Mouse (Mus musculus) CH12.LX (cell line): Measurements from ENCODE around the gene Tpx2. TPM values are rescaled to one million over a fixed set of nuclear protein-coding genes. Genes with fewer than 3 reads are reported as not detected.

Source experiments
- DNase-seq: peaks from one replicate; pipeline ENCODE4 v3.0.0-alpha.2; 2013; ENCODE audit errors: extremely low read depth
- H3K27ac ChIP-seq: 2 replicates; pipeline ENCODE4 v1.5.1; 2012; ENCODE audit warnings: low read depth, mild to moderate bottlenecking, control low read depth, moderate library complexity; ENCODE audit not compliant: insufficient read depth
- H3K27me3 ChIP-seq: replicated peaks from 2 replicates; pipeline ENCODE3; 2012; ENCODE audit warnings: inconsistent platforms
- H3K36me3 ChIP-seq, 2 experiments: replicated peaks in 1 of 2; 2 replicates each; pipeline versions ENCODE3 to v1.6.1; 2012; ENCODE audit warnings: inconsistent platforms in 1 of 2, low read length in 1 of 2, mild to moderate bottlenecking in 1 of 2, mixed read lengths in 1 of 2, moderate library complexity in 1 of 2; ENCODE audit not compliant: control insufficient read depth in 1 of 2, insufficient read depth in 1 of 2
- H3K4me1 ChIP-seq, 2 experiments: 2 replicates each; pipeline ENCODE4 v1.6.1; 2012; ENCODE audit warnings: inconsistent platforms in 1 of 2, moderate library complexity in 1 of 2; ENCODE audit not compliant: insufficient read depth in 2 of 2, control insufficient read depth in 1 of 2
- H3K4me2 ChIP-seq: 2 replicates; pipeline ENCODE4 v1.6.1; 2012; ENCODE audit warnings: low read depth, mild to moderate bottlenecking, control low read depth; ENCODE audit not compliant: poor library complexity, insufficient read depth, severe bottlenecking
- H3K4me3 ChIP-seq, 3 experiments: fragments of 150-350 bp in 1 of 3; sonication (generic) in 1 of 3; replicated peaks in 1 of 3; 2 replicates each; pipeline versions ENCODE3 to v1.5.1; 2011 to 2012; ENCODE audit warnings: low read depth in 2 of 3, low read length in 2 of 3, mild to moderate bottlenecking in 2 of 3, moderate library complexity in 2 of 3, control low read depth in 1 of 3, improper control_type of control experiment in 1 of 3, inconsistent platforms in 1 of 3, mixed read lengths in 1 of 3; ENCODE audit not compliant: poor library complexity in 1 of 3
- H3K79me2 ChIP-seq: replicated peaks from 2 replicates; pipeline ENCODE4 v1.6.1; 2012; ENCODE audit warnings: mild to moderate bottlenecking, moderate library complexity; ENCODE audit not compliant: control insufficient read depth, poor library complexity, insufficient read depth, severe bottlenecking; ENCODE audit errors: extremely low read depth
- H3K9ac ChIP-seq: 2 replicates; pipeline ENCODE4 v1.6.1; 2012; ENCODE audit warnings: low read depth, mild to moderate bottlenecking, control low read depth, moderate library complexity; ENCODE audit not compliant: insufficient read depth
- H3K9me3 ChIP-seq: replicated peaks from 2 replicates; pipeline ENCODE3; 2012; ENCODE audit warnings: low read length, inconsistent platforms, mixed read lengths
- CHD1 ChIP-seq: IDR thresholded peaks from 2 replicates; pipeline ENCODE4 v1.6.1; 2012; ENCODE audit warnings: low read depth, low read length, improper control_type of control experiment, inconsistent platforms
- CHD2 ChIP-seq: IDR thresholded peaks from 2 replicates; pipeline ENCODE4 v1.6.1; 2011; ENCODE audit warnings: low read length, improper control_type of control experiment
- E2F4 ChIP-seq: IDR thresholded peaks from 2 replicates; pipeline ENCODE4 v1.6.1; 2011; ENCODE audit warnings: low read depth, low read length, improper control_type of control experiment; ENCODE audit not compliant: insufficient replicate concordance
- HCFC1 ChIP-seq: IDR thresholded peaks from 2 replicates; pipeline ENCODE4 v1.6.1; 2012; ENCODE audit warnings: low read depth, mild to moderate bottlenecking, inconsistent platforms, low read length, improper control_type of control experiment
- IRF4 ChIP-seq: IDR thresholded peaks from 2 replicates; pipeline ENCODE4 v1.6.1; 2014; ENCODE audit warnings: low read depth, mild to moderate bottlenecking, inconsistent platforms, low read length, improper control_type of control experiment
- JUN ChIP-seq: IDR thresholded peaks from 2 replicates; pipeline ENCODE4 v1.6.1; 2011; ENCODE audit warnings: low read depth, mild to moderate bottlenecking, low read length, improper control_type of control experiment, moderate library complexity; ENCODE audit not compliant: insufficient read depth
- MAX ChIP-seq: IDR thresholded peaks from 2 replicates; pipeline ENCODE4 v1.6.1; 2011; ENCODE audit warnings: low read length, improper control_type of control experiment
- POLR2A ChIP-seq: IDR thresholded peaks from 2 replicates; pipeline ENCODE4 v1.6.1; 2011; ENCODE audit warnings: low read depth, mild to moderate bottlenecking, improper control_type of control experiment, low read length
- POLR2AphosphoS2 ChIP-seq: IDR thresholded peaks from 2 replicates; pipeline ENCODE4 v1.6.1; 2011; ENCODE audit warnings: low read depth, low read length, improper control_type of control experiment
- RAD21 ChIP-seq: IDR thresholded peaks from 2 replicates; pipeline ENCODE4 v1.6.1; 2011; ENCODE audit warnings: low read depth, mild to moderate bottlenecking, low read length, improper control_type of control experiment, moderate library complexity
- TBP ChIP-seq: conservative IDR thresholded peaks from 2 replicates; pipeline ENCODE4 v1.6.1; 2011; ENCODE audit warnings: low read depth, low read length, improper control_type of control experiment
- USF1 ChIP-seq: IDR thresholded peaks from 2 replicates; pipeline ENCODE4 v1.6.1; 2014; ENCODE audit warnings: low read depth, mild to moderate bottlenecking, inconsistent platforms, low read length, improper control_type of control experiment
- USF2 ChIP-seq: conservative IDR thresholded peaks from 2 replicates; pipeline ENCODE4 v1.6.1; 2011; ENCODE audit warnings: low read depth, low read length, improper control_type of control experiment
- ZNF384 ChIP-seq: IDR thresholded peaks from 2 replicates; pipeline ENCODE4 v1.6.1; 2012; ENCODE audit warnings: low read depth, low read length, improper control_type of control experiment, inconsistent platforms
- dilution Hi-C: fragments of 300-500 bp; cut with MboI; formaldehyde crosslinking; loops from 2 replicates; pipeline ENCODE4 v1.14.3; 2020; ENCODE audit warnings: low sequenced_read_pairs; ENCODE audit not compliant: extremely low pct_unique_long_range_greater_than_20kb, extremely low pct_ligation_motif_present
- in situ Hi-C: fragments of 300-500 bp; cut with MboI; formaldehyde crosslinking; loops from 3 replicates; pipeline ENCODE4 v1.14.3; 2019; ENCODE audit warnings: low sequenced_read_pairs, low pct_ligation_motif_present, low pct_unique_long_range_greater_than_20kb, mixed read lengths
- polyA plus RNA-seq: library from polyadenylated mRNA; unstranded; fragments of >175 nt; gene quantifications from 2 replicates; pipeline ENCODE4 v1.2.1, GENCODE M21; 2012; ENCODE audit warnings: low read depth; ENCODE audit not compliant: insufficient read length
- total RNA-seq, 2 experiments: library from RNA; depleted of rRNA; stranded (reverse); fragments of 300-350 nt in 1 of 2; fragments of >200 nt in 1 of 2; gene quantifications; 2 replicates each; pipeline ENCODE4 v1.2.3; 2012 to 2014

Gene Tpx2
- total and polyA plus RNA-seq, 3 experiments = 66.1 to 127 (median 98.0) TPM

DNA sequence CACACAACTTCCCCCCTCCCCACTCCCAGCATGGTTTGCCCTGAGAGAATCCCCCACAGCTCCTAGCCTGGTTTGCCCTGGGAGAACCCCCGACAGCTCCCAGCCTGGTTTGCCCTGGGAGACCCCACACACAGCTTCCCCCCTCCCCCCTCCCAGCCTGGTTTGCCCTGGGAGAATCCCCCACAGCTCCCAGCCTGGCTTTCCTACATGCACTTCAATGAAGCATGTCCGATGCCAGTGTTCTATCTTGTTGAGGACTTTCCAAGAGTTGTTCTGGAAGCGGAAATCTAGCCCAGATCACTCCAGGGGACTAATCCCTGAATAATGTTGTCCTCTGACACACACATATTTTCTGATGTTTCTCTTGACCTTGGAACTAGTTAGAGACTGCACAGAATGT, 54.9 kb downstream of the Tpx2 start:
- Histone ChIP-seq H3K27me3 (no peaks in the 10 kb centered on the region), H3K9me3 (no peaks in the 10 kb centered on the region), H3K27ac (no peak overlapping the region), H3K9ac (no peak overlapping the region), H3K79me2 (no peaks in the 10 kb centered on the region), H3K4me2 (no peak overlapping the region), H3K4me1 (peaks cover 20 to 41% of the 10 kb centered on the region in 2 experiments), H3K36me3 (peaks cover 0 to 16% of the 10 kb centered on the region in 2 experiments), H3K4me3 (no peak overlapping the region)
- in situ Hi-C loops (loop anchor here (25.0 kb wide), 1 partner anchor 685 kb away; no protein-coding TSS in a partner anchor), dilution Hi-C loops (no loop called here)
- no peak for TF ChIP-seq POLR2A
- no peak for TF ChIP-seq USF1
- TF ChIP-seq E2F4 = no peak
- no peak for TF ChIP-seq USF2
- TF ChIP-seq IRF4 = no peak
- TF ChIP-seq TBP = no peak
- no peak for TF ChIP-seq POLR2AphosphoS2
- no peak for TF ChIP-seq ZNF384
- TF ChIP-seq CHD2 = no peak
- no peak for TF ChIP-seq CHD1
- TF ChIP-seq RAD21 = no peak
- DNase-seq = no peak

DNA sequence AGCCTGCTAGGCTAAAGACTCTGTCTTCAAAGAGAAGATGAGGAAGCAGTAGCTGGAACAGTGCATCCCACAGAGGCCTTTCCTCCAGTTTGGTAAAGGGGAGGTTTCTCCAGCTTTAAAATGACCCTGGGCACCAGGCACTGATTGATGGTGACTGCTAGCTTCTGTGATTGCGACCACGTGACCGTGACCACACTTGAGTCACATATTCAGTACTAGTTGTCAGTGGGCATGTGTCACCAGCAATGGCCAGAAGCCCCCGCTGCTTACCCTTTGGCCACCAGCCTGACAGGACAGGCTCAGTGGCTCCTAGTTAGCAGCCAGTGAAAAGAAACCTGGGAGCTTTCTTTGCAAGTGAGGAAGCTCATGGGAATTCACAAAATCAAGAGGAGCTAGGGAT, 55.8 kb downstream of the Tpx2 start:
- Histone ChIP-seq H3K9me3 (peaks cover 6% of the 10 kb centered on the region), H3K36me3 (peaks cover 0 to 14% of the 10 kb centered on the region in 2 experiments), H3K4me1 (peaks cover 20 to 49% of the 10 kb centered on the region in 2 experiments), H3K27ac (no peak overlapping the region), H3K4me3 (no peak overlapping the region), H3K9ac (no peak overlapping the region), H3K79me2 (no peaks in the 10 kb centered on the region), H3K27me3 (no peaks in the 10 kb centered on the region), H3K4me2 (no peak overlapping the region)
- in situ Hi-C loops = loop anchor here (25.0 kb wide), 1 partner anchor 684 kb away; no protein-coding TSS in a partner anchor
- DNase-seq = no peak
- TF ChIP-seq HCFC1 (no peak), USF2 (peak; percentile 20; the same call in 1 of the 2 replicates), E2F4 (no peak), MAX (no peak), JUN (no peak)
- dilution Hi-C loops = no loop called here

DNA sequence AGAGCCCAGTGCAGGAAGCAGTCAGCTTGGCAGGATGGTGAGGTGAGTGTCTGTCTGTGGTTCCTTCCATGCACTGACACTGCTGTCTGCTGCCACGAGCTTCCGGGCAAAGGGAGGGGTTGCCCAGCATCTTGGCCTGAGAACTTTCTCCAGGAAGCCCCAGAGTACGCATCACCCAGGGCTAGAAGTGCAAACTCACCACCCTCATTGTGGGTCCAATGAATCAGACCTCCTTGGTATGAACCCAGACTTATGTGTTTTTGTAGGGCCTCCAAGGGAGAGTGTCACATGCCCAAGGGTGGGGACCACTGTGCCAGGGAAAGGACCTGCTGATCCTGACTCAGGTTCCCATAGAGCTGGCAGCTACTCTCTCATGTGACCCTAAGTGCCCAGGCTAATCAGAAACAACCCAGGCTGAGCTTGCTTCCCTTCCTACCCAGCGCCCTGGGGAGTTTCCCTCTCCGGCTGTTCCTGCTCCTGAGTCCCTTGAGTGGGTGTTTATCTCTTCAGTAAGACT, 56.4 kb downstream of the Tpx2 start:
- H3K4me3 ChIP-seq = no peak overlapping the region
- H3K9me3 ChIP-seq = peaks cover 7% of the 10 kb centered on the region
- peaks cover 20 to 49% of the 10 kb centered on the region in 2 experiments for H3K4me1 ChIP-seq
- peaks cover 0 to 14% of the 10 kb centered on the region in 2 experiments for H3K36me3 ChIP-seq
- H3K27me3 ChIP-seq = peaks cover 3% of the 10 kb centered on the region
- no peak overlapping the region for H3K9ac ChIP-seq
- H3K27ac ChIP-seq = no peak overlapping the region
- dilution Hi-C loops = no loop called here
- no peak overlapping the region for H3K4me2 ChIP-seq
- TF ChIP-seq JUN = no peak
- in situ Hi-C loops = loop anchor here (25.0 kb wide), 1 partner anchor 683 kb away; no protein-coding TSS in a partner anchor
- H3K79me2 ChIP-seq = no peaks in the 10 kb centered on the region
- DNase-seq = no peak
